17 mouse cellular contexts compared by ENCODE assay signal in the genomic region with DNA sequence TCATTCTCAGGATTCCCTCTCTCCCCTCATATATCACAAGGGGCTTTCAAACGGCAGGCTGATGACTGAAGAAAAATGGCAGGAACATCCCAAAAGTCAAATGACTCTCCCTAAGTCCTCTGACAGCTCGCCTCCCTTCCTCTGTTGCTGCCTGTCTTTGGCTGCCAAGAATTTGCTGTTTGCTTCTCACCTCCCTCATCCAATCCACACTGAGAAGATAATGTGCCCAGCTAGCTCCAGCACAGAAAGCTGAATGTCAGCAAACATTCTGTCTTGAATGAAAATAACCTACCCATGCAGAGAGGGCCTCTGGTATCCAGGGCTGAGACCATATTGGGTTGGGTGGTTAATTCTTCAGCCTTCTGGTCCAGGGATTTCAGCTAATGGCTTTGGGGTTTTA.
DNase-seq lines count a peak whose midpoint lies in the region; ATAC-seq and TF ChIP-seq lines count a peak whose summit lies in the region.
"Had no signal": no experiment of that assay in that cellular context is flagged by ENCODE, and none has a peak within 500 bp of the region (broad histone marks: within the 10 kb centered on the region; RNA-seq: fewer than 3 reads in every experiment).

No protein-coding gene starts in this region.

- TF ChIP-seq CTCF in layer of hippocampus, adult 2 months (conservative IDR thresholded peaks at IDR 0.05), result no peak

- no peak for ATAC-seq in cerebellum, adult (ENCODE audit: insufficient number of reproducible peaks, low FRiP score, low TSS enrichment)

- DNase-seq in cerebellum, postnatal 14 days, result peak; percentile 6 to 27
- DNase-seq in layer of hippocampus, adult 11-12 months (ENCODE audit: low spot score), result peak; percentile 10
- no peak for DNase-seq in layer of hippocampus, adult 9-10 months (ENCODE audit: low spot score)
- peak; percentile 13 for DNase-seq in layer of hippocampus, adult 2 months (ENCODE audit: low spot score in 2 of 2)
- DNase-seq in right cerebral cortex, postnatal 14 days, result peak; percentile 5
- no peak for DNase-seq in adrenal gland, postnatal 14 days
- no peak for DNase-seq in testis, postnatal 14 days (ENCODE audit: low spot score)
- DNase-seq: cerebellum, adult 9-10 months; gastrocnemius, postnatal 36 days; kidney, adult 18-20 months; liver; lung, embryonic 14.5 days; thymus, postnatal 25 days had no signal

- H3K27ac ChIP-seq in layer of hippocampus, adult 2 months, result no peak overlapping the region
- H3K27ac ChIP-seq: heart, embryonic 15.5 days; hindbrain, embryonic 15.5 days had no signal

- H3K4me3 ChIP-seq in layer of hippocampus, adult 2 months, result no peak overlapping the region
- H3K4me3 ChIP-seq: erythroblast, embryonic 14.5 days; heart, embryonic 15.5 days; hindbrain, embryonic 15.5 days had no signal

Comparison
In these comparisons a context has a peak if more than half of its experiments do, and no peak if none do; other contexts are left out.
1. DNase-seq: peak in cerebellum, postnatal 14 days (2 of 2), layer of hippocampus, adult 11-12 months (single experiment), layer of hippocampus, adult 2 months (2 of 2) and right cerebral cortex, postnatal 14 days (single experiment); none in layer of hippocampus, adult 9-10 months (single experiment), adrenal gland, postnatal 14 days (single experiment) and testis, postnatal 14 days (single experiment).